Mouse (Mus musculus) lung, postnatal 0 days (tissue): Measurements from ENCODE around the gene Mapk10. TPM values are rescaled to one million over a fixed set of nuclear protein-coding genes. Genes with fewer than 3 reads are reported as not detected.
A peak's percentile ranks its signal among the peaks of the same experiment; 100 is the strongest.

Source experiments
- ATAC-seq: fragments of 200-750 bp; cut with Nextera tagmentation; 2 replicates; pipeline ENCODE4 v1.8.0; 2017; ENCODE audit warnings: moderate library complexity
- DNase-seq: peaks from one replicate; pipeline ENCODE4 v3.0.0-alpha.2; 2016; ENCODE audit warnings: low spot score
- H3K27ac ChIP-seq: fragments of 300-500 bp; sonication (generic); 2 replicates; pipeline ENCODE4 v1.5.1; 2014; ENCODE audit warnings: antibody characterized with exemption, mild to moderate bottlenecking, low read length, mixed read lengths
- H3K27me3 ChIP-seq: fragments of 300-500 bp; sonication (generic); replicated peaks from 2 replicates; pipeline ENCODE4 v1.6.1; 2014; ENCODE audit warnings: low read length, mixed read lengths; ENCODE audit not compliant: insufficient read depth
- H3K36me3 ChIP-seq: fragments of 300-500 bp; sonication (generic); 2 replicates; pipeline ENCODE4 v1.6.1; 2014; ENCODE audit warnings: low read length, mixed read lengths; ENCODE audit not compliant: insufficient read depth
- H3K4me1 ChIP-seq: fragments of 300-500 bp; sonication (generic); 2 replicates; pipeline ENCODE4 v1.6.1; 2014; ENCODE audit warnings: antibody characterized with exemption, low read depth, low read length, mixed read lengths; ENCODE audit not compliant: insufficient read depth
- H3K4me2 ChIP-seq: fragments of 300-500 bp; sonication (generic); replicated peaks from 2 replicates; pipeline ENCODE4 v1.6.1; 2014; ENCODE audit warnings: low read depth, mild to moderate bottlenecking, low read length, moderate library complexity, mixed read lengths
- H3K4me3 ChIP-seq: fragments of 300-500 bp; sonication (generic); 2 replicates; pipeline ENCODE4 v1.5.1; 2014; ENCODE audit warnings: low read depth, low read length
- H3K9ac ChIP-seq: fragments of 300-500 bp; sonication (generic); replicated peaks from 2 replicates; pipeline ENCODE4 v1.6.1; 2014; ENCODE audit warnings: low read depth, mild to moderate bottlenecking
- H3K9me3 ChIP-seq: fragments of 300-500 bp; sonication (generic); 2 replicates; pipeline ENCODE4 v1.6.1; 2016; ENCODE audit warnings: low read length, mixed read lengths
- CTCF ChIP-seq: IDR thresholded peaks from 2 replicates; pipeline ENCODE4 v1.5.1; 2016; ENCODE audit warnings: antibody characterized with exemption, mild to moderate bottlenecking
- EP300 ChIP-seq: IDR thresholded peaks from 2 replicates; pipeline ENCODE4 v1.6.1; 2016; ENCODE audit warnings: antibody characterized with exemption, mild to moderate bottlenecking, control low read depth
- WGBS: fragments of 180-500 bp; shearing (Covaris S2); extraction: QIAGEN DNeasy Blood & Tissue Kit; methylation state at CpG from one replicate; pipeline ENCODE4 v1.1.7; 2014; 5-methylcytosine and 5-hydroxymethylcytosine counted together
- polyA plus RNA-seq: library from polyadenylated mRNA; unstranded; fragments of >200 nt; fragmentation: Nextera tagmentation; extraction: Ambion mirVana; gene quantifications from 2 replicates; pipeline ENCODE4 v1.2.1, GENCODE M21; 2015

Mapk10 gene
- polyA plus RNA-seq, 1 experiment from 2014 or later: 0.66 TPM

DNA sequence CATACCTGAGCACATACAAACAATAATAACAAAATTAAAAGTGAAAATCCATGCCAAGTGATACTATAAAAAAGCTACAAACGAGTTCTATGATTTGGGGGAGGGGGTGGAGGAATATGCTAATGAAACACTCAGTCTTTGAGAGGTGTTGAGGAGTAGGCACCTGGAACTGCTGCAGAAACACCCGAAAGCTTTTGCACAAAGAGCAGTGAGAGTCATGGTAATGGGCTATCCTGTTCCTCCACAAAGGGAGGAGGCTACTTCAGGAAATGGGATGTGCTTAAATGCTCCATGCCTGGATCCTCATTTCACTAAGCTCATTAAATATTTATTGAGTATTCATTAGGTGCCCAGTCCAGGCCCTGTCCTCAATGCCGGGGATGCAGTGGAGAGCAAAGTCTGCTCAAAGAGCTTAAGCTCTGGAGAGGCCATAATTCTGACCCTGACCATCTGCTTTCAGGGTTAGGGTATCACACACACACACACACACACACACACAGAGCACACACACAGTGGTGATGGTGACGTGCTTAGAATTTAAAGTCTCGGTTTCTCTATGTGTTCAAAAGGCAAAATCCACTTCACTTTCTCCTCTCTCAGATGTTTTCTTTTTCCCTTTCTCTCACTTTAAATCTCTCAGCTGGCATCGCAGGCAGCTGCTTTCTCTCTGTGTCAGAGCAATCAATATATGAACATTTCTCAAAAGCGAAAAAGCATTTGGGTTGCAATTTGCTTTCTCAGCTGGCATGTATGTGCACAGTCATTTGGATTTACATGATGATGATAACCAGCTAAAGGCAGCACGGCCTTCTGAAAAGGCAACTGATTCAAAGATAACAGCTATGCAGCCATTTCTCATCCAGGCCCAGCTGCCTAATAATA lies 50.6 kb downstream of the Mapk10 start:
- no peak overlapping the region for H3K4me2 ChIP-seq
- WGBS: 55% methylated on average over 8 of the region's 8 CpGs
- no peaks in the 10 kb centered on the region for H3K4me1 ChIP-seq
- no peaks in the 10 kb centered on the region for H3K9me3 ChIP-seq
- no peak for ATAC-seq
- no peaks in the 10 kb centered on the region for H3K27me3 ChIP-seq
- H3K4me3 ChIP-seq: no peak overlapping the region
- no peak overlapping the region for H3K9ac ChIP-seq
- TF ChIP-seq EP300: no peak
- no peak for TF ChIP-seq CTCF
- no peaks in the 10 kb centered on the region for H3K36me3 ChIP-seq
- no peak overlapping the region for H3K27ac ChIP-seq
- DNase-seq: peak; percentile 8

DNA sequence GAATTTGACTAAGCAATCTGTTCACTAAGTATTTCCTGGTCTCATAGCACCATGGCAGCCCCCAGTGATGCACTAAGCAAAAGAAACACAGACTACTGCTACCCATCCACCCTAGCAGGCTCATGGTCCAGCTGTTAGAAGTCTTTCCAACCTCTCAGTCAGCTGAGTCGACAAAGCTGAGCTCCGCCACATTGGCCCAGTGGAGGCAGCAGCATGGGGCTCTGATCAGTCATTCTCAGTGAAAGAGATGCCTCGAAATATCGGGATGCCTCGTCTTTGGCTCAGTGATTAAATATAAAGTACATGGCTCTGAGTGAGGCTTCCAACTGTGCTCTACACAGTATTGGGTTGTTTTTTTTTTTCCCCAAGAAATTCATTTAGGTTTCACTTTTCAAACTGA lies 70.2 kb downstream of the Mapk10 start:
- WGBS: 71% methylated on average over 5 of the region's 5 CpGs

DNA sequence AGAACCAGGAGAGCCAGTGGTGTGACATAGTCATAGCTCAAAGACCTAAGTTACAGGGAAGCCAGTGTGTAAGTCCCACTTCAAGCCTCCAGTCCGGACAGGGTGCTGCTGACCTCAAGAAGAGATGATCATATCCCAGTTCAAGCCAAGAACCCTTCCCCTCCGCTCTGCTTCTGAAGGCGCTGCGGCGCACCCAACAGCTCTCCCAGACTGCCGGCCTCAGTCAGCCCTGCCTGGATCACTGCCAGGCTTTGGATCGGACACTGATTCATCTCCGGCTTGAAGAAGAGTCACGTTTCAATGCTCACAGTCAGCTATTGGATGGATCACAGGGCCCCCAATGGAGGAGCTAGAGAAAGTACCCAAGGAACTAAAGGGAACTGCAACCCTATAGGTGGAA lies 76.3 kb downstream of the Mapk10 start:
- Histone ChIP-seq H3K4me2 (no peak overlapping the region), H3K27me3 (no peaks in the 10 kb centered on the region), H3K4me3 (no peak overlapping the region), H3K9ac (no peak overlapping the region), H3K27ac (no peak overlapping the region), H3K4me1 (no peaks in the 10 kb centered on the region), H3K36me3 (no peaks in the 10 kb centered on the region), H3K9me3 (no peaks in the 10 kb centered on the region)
- TF ChIP-seq CTCF (no peak), EP300 (no peak)
- ATAC-seq: 0 out of 2 replicates have a peak, but pooled peaks have one; percentile 11
- WGBS: 45% methylated on average over 9 of the region's 9 CpGs
- DNase-seq: peak; percentile 22

More for the DNA sequence above, 70.2 kb downstream of the Mapk10 start:
- H3K27ac ChIP-seq: no peak overlapping the region
- H3K4me2 ChIP-seq: no peak overlapping the region
- H3K4me1 ChIP-seq: no peaks in the 10 kb centered on the region
- H3K9ac ChIP-seq: no peak overlapping the region
- ATAC-seq (no peak), DNase-seq (no peak)
- TF ChIP-seq CTCF (no peak), EP300 (no peak)
- H3K36me3 ChIP-seq: no peaks in the 10 kb centered on the region
- no peak overlapping the region for H3K4me3 ChIP-seq
- H3K27me3 ChIP-seq: no peaks in the 10 kb centered on the region
- no peaks in the 10 kb centered on the region for H3K9me3 ChIP-seq

DNA sequence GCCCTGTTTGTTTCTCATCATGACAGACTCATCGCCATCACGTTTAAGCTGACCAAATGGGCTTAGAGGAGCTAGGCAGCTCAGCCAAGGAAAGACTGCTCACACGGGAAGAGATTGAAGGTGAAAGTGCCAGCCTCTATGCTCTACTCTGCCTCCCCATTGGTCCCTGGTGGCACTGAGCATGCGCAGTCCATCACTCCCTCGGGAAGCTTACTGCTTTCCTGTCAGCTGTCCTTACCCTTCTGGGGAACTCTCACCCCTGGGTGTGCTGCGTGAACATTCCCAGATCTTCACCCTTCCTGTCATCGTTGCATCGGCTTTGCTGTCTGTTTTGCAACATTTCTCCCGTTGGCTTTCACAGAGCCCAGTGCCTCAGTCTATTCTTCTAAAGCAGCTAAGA lies 77.5 kb downstream of the Mapk10 start:
- no peak overlapping the region for H3K9ac ChIP-seq
- no peak overlapping the region for H3K4me3 ChIP-seq
- no peak overlapping the region for H3K27ac ChIP-seq
- H3K27me3 ChIP-seq: no peaks in the 10 kb centered on the region
- no peak overlapping the region for H3K4me2 ChIP-seq
- DNase-seq (no peak), ATAC-seq (no peak)
- no peaks in the 10 kb centered on the region for H3K4me1 ChIP-seq
- WGBS: 64% methylated on average over 9 of the region's 9 CpGs
- no peaks in the 10 kb centered on the region for H3K9me3 ChIP-seq
- no peaks in the 10 kb centered on the region for H3K36me3 ChIP-seq
- TF ChIP-seq CTCF (no peak), EP300 (no peak)

DNA sequence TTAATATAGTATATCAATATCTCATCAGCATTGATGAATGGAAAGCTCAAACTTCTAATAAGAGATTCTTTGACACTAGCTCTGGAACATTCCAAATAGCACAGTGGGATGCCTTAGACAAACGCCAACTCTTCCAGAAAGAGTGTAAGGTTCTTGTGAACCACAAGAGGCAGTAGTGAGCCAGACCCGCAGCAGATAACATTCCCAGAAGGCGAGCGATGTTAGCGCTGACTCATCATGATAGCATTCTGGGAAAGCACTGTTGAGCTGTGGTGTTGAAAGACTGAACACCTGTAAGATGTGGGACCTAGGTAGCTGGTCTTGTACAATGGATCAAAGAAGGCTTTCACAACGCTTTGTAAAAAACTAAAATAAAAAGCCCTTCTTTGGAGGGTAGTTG lies 78.3 kb downstream of the Mapk10 start:
- Histone ChIP-seq H3K27me3 (no peaks in the 10 kb centered on the region), H3K9ac (no peak overlapping the region), H3K4me2 (no peak overlapping the region), H3K36me3 (no peaks in the 10 kb centered on the region), H3K4me1 (no peaks in the 10 kb centered on the region), H3K27ac (no peak overlapping the region), H3K4me3 (no peak overlapping the region), H3K9me3 (no peaks in the 10 kb centered on the region)
- no peak for ATAC-seq
- no peak for TF ChIP-seq EP300
- TF ChIP-seq CTCF: peak; percentile 44
- peak; percentile 12 for DNase-seq
- 75% methylated on average over 6 of the region's 6 CpGs for WGBS

DNA sequence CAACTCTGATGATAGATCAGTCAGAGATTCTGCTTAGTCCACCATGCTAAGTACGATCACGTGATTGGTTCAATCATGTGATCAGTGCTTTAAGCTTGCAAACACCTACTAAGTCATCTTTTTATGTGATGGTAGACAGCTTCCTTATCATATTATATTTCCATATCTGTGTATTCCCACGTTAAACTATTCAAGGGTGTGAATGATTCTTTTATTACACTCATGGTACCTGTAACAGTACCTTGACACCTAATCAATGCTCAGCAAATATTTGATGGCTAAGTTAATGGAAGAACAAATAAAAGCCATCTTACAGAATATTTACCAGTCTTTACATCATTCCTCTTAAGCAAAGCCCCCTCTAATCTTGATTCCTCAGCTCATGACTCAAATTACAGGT lies 91.5 kb downstream of the Mapk10 start:
- no peaks in the 10 kb centered on the region for H3K36me3 ChIP-seq
- DNase-seq: no peak
- no peaks in the 10 kb centered on the region for H3K9me3 ChIP-seq
- H3K27ac ChIP-seq: no peak overlapping the region
- no peak overlapping the region for H3K9ac ChIP-seq
- 66% methylated on average over 3 of the region's 3 CpGs for WGBS
- ATAC-seq: no peak
- H3K4me3 ChIP-seq: no peak overlapping the region
- H3K4me1 ChIP-seq: no peaks in the 10 kb centered on the region
- no peak overlapping the region for H3K4me2 ChIP-seq
- H3K27me3 ChIP-seq: no peaks in the 10 kb centered on the region
- no peak for TF ChIP-seq CTCF
